Mouse (Mus musculus): Measurements from ENCODE around the gene Sirt6.

GRCm38 (mm10) chr10:81638101-81638500 lies 10.5 kb upstream of the Sirt6 start:
- TF ChIP-seq CTCF (conservative IDR thresholded peaks at IDR 0.05; ENCODE audit: insufficient read depth, insufficient read length, low read depth, low read length): no peak
- no peak for TF ChIP-seq POLR2A (IDR thresholded peaks at IDR 0.05; ENCODE audit: low read depth, low read length)

All from kidney, adult 2 months (tissue).